Mouse (Mus musculus) G1E (cell line): ENCODE data around the gene Ascl5. TPM values are rescaled to one million over a fixed set of nuclear protein-coding genes. Genes with fewer than 3 reads are reported as not detected.

Experiments
- ATAC-seq: 2 replicates; pipeline ENCODE4 v1.8.0; 2016; ENCODE audit warnings: mild to moderate bottlenecking; ENCODE audit not compliant: insufficient number of reproducible peaks, poor library complexity, low FRiP score, severe bottlenecking; ENCODE audit errors: extremely low read depth
- DNase-seq: peaks from one replicate; pipeline ENCODE4 v3.0.0; 2012; ENCODE audit warnings: low spot score
- H3K27me3 ChIP-seq: 2 replicates; pipeline ENCODE4 v1.6.1; 2012; ENCODE audit warnings: mild to moderate bottlenecking, low read length, inconsistent platforms; ENCODE audit not compliant: insufficient read depth
- H3K36me3 ChIP-seq: replicated peaks from 2 replicates; pipeline ENCODE3; 2012; ENCODE audit warnings: mild to moderate bottlenecking, inconsistent platforms
- H3K4me1 ChIP-seq: 2 replicates; pipeline ENCODE4 v1.6.1; 2012; ENCODE audit warnings: low read depth, low read length, inconsistent platforms, mixed read lengths; ENCODE audit not compliant: insufficient read depth
- H3K4me3 ChIP-seq: 2 replicates; pipeline ENCODE4 v1.5.1; 2012; ENCODE audit warnings: low read depth, mild to moderate bottlenecking, inconsistent platforms, low read length, moderate library complexity, mixed read lengths
- H3K9me3 ChIP-seq: replicated peaks from 2 replicates; pipeline ENCODE4 v1.6.1; 2012; ENCODE audit warnings: inconsistent platforms
- CTCF ChIP-seq: IDR thresholded peaks from 2 replicates; pipeline ENCODE4 v1.5.1; 2012; ENCODE audit warnings: low read depth, low read length, inconsistent platforms, mixed read lengths
- GATA1 ChIP-seq: IDR thresholded peaks from 2 replicates; pipeline ENCODE4 v1.6.1; 2012; ENCODE audit warnings: borderline replicate concordance, low read length, inconsistent platforms, mixed read lengths
- GATA2 ChIP-seq: IDR thresholded peaks from 2 replicates; pipeline ENCODE4 v1.6.1; 2012; ENCODE audit warnings: low read depth, low read length, inconsistent platforms, borderline replicate concordance
- POLR2AphosphoS5 ChIP-seq: IDR thresholded peaks from 2 replicates; pipeline ENCODE4 v1.6.1; 2012; ENCODE audit warnings: low read depth, low read length, inconsistent platforms; ENCODE audit not compliant: insufficient replicate concordance
- TAL1 ChIP-seq: conservative IDR thresholded peaks from 2 replicates; pipeline ENCODE4 v1.6.1; 2012; ENCODE audit warnings: low read depth, low read length, inconsistent platforms, mixed read lengths
- polyA plus RNA-seq: library from polyadenylated mRNA; stranded (reverse); fragments of >175 nt; gene quantifications from 2 replicates; pipeline ENCODE4 v1.2.3, GENCODE M21; 2012
- total RNA-seq, 2 experiments: library from RNA; stranded (forward) in 1 of 2; stranded (reverse) in 1 of 2; fragments of 200-1000 nt in 1 of 2; fragments of >200 nt in 1 of 2; fragmentation: Nextera tagmentation in 1 of 2; gene quantifications; 2 replicates each; pipeline ENCODE4 v1.2.3; 2014 to 2017

The Ascl5 gene
- total and polyA plus RNA-seq, 3 experiments = not detected

- H3K27me3 ChIP-seq = no peaks in the 10 kb centered on the region
- ATAC-seq (no peak), DNase-seq (no peak)
- no peaks in the 10 kb centered on the region for H3K9me3 ChIP-seq
- no peak for TF ChIP-seq CTCF
- TF ChIP-seq TAL1 = no peak
- TF ChIP-seq POLR2AphosphoS5 = no peak
- TF ChIP-seq GATA1 = no peak
- TF ChIP-seq GATA2 = no peak
- H3K4me3 ChIP-seq = no peak overlapping the region
- H3K36me3 ChIP-seq = peaks cover 98% of the 10 kb centered on the region
- H3K4me1 ChIP-seq = peaks cover 16% of the 10 kb centered on the region
These were observed 18.9 kb upstream of the Ascl5 start for GRCm38 (mm10) chr1:136031697-136032096.

GRCm38 (mm10) chr1:136032961-136033360 lies 17.6 kb upstream of the Ascl5 start:
- TF ChIP-seq GATA1 = no peak
- TF ChIP-seq CTCF = no peak
- TF ChIP-seq GATA2 = no peak
- TF ChIP-seq TAL1 = no peak
- TF ChIP-seq POLR2AphosphoS5 = no peak
- ATAC-seq = no peak
- no peaks in the 10 kb centered on the region for H3K27me3 ChIP-seq
- H3K4me3 ChIP-seq = no peak overlapping the region
- H3K36me3 ChIP-seq = peaks cover 87% of the 10 kb centered on the region
- H3K9me3 ChIP-seq = no peaks in the 10 kb centered on the region
- H3K4me1 ChIP-seq = peaks cover 11% of the 10 kb centered on the region; the same call in 1 of the 2 replicates
- no peak for DNase-seq

GRCm38 (mm10) chr1:136038746-136039538 lies 11.7 kb upstream of the Ascl5 start:
- peaks cover 16% of the 10 kb centered on the region for H3K4me1 ChIP-seq
- H3K4me3 ChIP-seq = no peak overlapping the region
- ATAC-seq (no peak), DNase-seq (no peak)
- peaks cover 27% of the 10 kb centered on the region for H3K36me3 ChIP-seq
- TF ChIP-seq GATA2 = no peak
- no peak for TF ChIP-seq CTCF
- TF ChIP-seq GATA1 = no peak
- TF ChIP-seq POLR2AphosphoS5 = no peak
- no peak for TF ChIP-seq TAL1
- peaks cover 50% of the 10 kb centered on the region for H3K27me3 ChIP-seq
- no peaks in the 10 kb centered on the region for H3K9me3 ChIP-seq

- peaks cover 29% of the 10 kb centered on the region for H3K4me1 ChIP-seq
- ATAC-seq = no peak
- peaks cover 61% of the 10 kb centered on the region for H3K27me3 ChIP-seq
- no peak for TF ChIP-seq POLR2AphosphoS5
- TF ChIP-seq GATA1 = no peak
- no peak for TF ChIP-seq GATA2
- TF ChIP-seq TAL1 = no peak
- no peak for TF ChIP-seq CTCF
- DNase-seq = no peak
- H3K9me3 ChIP-seq = no peaks in the 10 kb centered on the region
- peaks cover 12% of the 10 kb centered on the region for H3K36me3 ChIP-seq
- H3K4me3 ChIP-seq = no peak overlapping the region
These were observed 10.2 kb upstream of the Ascl5 start for GRCm38 (mm10) chr1:136040452-136040851.

GRCm38 (mm10) chr1:136040874-136041273 lies 9.7 kb upstream of the Ascl5 start:
- Histone ChIP-seq H3K27me3 (peaks cover 62% of the 10 kb centered on the region), H3K9me3 (no peaks in the 10 kb centered on the region), H3K4me1 (peaks cover 29% of the 10 kb centered on the region), H3K4me3 (no peak overlapping the region), H3K36me3 (peaks cover 8% of the 10 kb centered on the region)
- DNase-seq = no peak
- ATAC-seq = no peak
- TF ChIP-seq POLR2AphosphoS5 (no peak), GATA1 (no peak), CTCF (no peak), TAL1 (no peak), GATA2 (no peak)

DNA sequence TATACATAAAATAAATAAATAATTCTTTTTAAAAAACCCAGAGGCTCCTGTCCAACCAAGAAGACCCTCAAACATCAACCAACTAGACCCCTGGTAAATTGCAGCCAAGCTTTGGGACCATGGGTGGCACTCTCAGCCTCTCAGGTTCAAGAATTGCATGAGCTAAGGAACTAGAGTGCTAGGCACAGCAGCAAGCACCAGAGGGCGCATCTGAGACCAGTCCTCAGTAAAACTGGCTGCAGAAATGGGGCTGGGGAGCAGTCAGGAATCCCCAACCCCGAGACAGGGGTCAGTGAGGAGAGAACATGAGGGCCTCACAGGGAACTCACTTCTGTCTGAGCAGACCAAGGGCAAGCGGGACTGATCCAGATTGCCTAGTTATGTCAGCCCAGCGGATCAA lies 4.8 kb upstream of the Ascl5 start:
- DNase-seq = peak; percentile 58
- peaks cover 66% of the 10 kb centered on the region for H3K27me3 ChIP-seq
- peaks cover 62% of the 10 kb centered on the region for H3K4me1 ChIP-seq
- H3K4me3 ChIP-seq = no peak overlapping the region
- no peaks in the 10 kb centered on the region for H3K36me3 ChIP-seq
- peaks cover 2% of the 10 kb centered on the region; the same call in 1 of the 2 replicates for H3K9me3 ChIP-seq
- TF ChIP-seq CTCF (peak; percentile 95), GATA1 (no peak)
- ATAC-seq = no peak; the same call in 1 of the 2 replicates
